Mouse (Mus musculus): ENCODE measurements around the gene Gm867.

Gm867 gene

DNA sequence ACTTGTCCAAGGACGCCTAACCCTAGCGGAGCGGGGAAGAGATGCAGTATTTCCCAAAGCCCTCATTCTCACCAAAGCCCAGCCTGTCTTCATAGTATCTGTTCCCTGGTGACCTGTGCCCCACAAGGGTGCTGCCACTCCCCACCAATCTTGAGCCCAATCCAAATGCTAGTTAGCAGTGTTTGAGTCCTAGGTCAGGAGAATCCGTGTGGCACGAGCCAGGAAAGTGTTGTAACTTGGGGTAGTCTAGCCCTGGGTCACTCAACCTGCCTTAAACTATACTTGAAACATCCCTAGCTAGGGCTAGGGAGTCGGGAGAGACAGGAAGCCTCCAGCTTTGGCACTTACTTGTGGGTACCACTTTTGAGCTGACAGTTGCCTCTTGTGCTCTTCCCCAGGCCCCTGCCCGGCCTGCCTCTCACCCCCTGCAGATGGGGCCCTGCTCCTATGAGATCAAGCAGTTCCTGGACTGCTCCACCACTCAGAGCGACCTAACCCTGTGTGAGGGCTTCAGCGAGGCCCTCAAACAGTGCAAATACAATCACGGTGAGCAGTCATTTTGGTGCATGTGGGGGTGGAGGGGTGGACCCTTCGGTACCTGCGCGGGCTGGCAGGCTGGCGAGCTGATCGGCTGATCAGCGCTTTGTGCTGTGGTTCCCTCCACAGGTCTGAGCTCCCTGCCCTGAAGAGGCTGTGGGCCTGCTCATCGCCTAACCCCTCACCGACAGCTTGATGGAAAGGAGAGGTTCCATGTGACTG is 3.4 kb downstream of the Gm867 start:
- DNase-seq (ENCODE audit: low spot score in 2 of 2): no peak

DNA sequence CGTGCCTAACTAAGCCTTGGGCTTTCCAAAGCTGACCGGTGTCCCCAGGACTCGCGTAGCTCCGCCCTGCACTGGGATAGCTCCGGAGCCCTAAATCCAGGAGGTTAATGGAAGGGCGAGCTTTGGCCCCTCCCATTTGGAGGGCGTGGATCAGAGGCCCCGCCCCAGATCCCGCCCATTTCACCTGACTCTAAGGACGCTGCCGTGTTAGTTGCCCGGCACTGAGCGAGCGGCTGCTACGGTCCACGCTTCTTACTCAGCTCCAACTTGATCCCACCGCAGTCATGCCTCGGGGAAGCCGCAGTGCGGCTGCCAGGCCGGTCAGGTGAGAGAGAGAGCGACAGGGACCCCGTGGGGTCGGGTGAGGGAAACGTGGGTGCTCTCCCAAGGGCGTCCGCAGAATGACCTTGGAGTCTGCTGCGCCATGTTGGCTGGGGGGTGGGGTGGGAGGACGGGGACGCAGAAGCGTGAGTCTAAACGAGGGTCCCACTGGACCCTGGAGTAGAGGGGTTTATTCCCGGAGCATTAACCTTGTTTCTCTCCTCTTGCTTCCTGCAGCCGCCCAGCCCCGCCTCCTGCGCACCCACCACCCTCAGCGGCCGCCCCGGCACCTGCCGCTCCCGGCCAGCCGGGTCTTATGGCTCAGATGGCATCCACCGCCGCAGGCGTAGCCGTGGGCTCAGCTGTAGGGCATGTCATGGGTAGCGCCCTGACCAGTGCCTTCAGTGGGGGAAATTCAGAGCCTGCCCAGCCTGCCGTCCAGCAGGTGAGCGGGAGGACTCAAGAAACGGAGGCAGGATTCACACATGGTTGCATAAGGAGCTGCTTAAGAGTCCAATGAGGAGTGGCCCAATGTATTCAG is 4.6 kb downstream of the Gm867 start, which contains the start of gene Mmp11:
Gene Mmp11 (minus strand): TSS at position 817 of the 862 bp plus-strand sequence.
- peak in 1 of 2 experiments; percentile 62 for DNase-seq (ENCODE audit: low spot score in 2 of 2)

- DNase-seq (ENCODE audit: low spot score in 2 of 2): no peak
Observed at GRCm38 (mm10) chr10:75934991-75935390, 5.5 kb downstream of the Gm867 start.

- DNase-seq (ENCODE audit: low spot score in 2 of 2): no peak
Observed at GRCm38 (mm10) chr10:75932891-75933290, 7.6 kb downstream of the Gm867 start, which contains the start of gene Chchd10. Gene Chchd10, plus strand, starts transcription at chr10:75933130.

GRCm38 (mm10) chr10:75932081-75932678 is 8.3 kb downstream of the Gm867 start:
- DNase-seq (ENCODE audit: low spot score in 2 of 2): no peak

- DNase-seq (ENCODE audit: low spot score in 2 of 2): no peak
Observed at GRCm38 (mm10) chr10:75931311-75931710, 9.2 kb downstream of the Gm867 start.

DNA sequence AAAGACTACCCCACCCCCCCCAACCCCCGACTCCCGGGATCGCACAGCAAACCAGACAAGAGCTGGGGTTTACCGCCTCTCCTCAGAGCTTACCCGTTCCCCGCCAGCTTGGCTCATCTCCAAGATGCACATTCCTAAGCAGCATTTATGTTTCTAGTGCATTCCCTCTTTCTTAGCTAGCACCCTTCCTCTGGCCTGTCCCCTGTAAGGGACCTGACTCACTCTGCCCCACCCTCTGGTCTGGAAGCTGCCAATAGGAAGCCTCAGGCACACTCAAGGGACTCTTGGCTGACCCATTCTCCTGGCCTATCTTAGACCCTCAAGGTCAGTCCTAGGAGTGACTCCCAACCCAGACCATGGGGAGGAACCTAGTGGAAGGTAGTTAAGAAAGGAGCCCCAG is 10.2 kb downstream of the Gm867 start:
- DNase-seq (ENCODE audit: low spot score in 2 of 2): no peak

DNA sequence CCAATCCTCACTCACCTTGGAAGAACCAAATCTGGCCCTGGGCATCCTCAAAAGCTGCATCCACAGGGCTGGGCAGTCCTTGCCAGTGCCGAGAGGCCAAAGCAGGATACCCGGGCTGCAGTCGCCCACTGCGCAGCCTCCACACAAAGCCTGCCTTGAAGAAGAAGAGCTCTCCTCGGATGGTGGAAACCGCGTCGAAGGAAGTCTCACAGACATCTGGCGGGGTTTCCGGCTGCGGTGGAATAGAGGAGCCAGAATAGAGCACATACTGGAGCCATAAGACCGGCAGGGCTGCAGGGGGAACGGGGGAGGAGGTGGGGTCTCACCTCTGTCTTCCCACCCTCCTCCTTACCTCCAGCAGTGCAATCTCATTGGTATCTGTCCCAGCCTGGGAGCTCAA is 14.1 kb downstream of the Gm867 start:
- DNase-seq (ENCODE audit: low spot score in 2 of 2): no peak

DNA sequence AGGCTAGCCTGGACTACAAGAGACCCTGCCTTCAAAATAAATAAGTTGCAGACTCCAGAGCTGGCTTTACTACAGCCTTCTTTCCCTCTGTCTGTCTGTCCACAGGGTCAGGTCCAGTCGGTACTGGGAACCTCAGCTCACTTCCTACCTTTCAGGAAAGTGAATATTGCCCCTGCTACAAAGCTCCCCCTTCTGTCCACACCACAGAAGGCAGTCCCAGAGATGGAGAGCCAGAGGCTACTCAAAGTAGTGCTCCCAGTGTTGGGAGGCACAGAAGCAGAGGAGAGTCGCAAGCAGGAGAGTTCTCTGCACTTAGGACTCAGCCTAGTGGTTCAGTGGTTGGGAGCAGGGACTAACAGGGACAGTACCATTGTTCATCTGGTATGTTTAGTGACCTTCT is 16.1 kb downstream of the Gm867 start:
- no peak for DNase-seq (ENCODE audit: low spot score in 2 of 2)

DNA sequence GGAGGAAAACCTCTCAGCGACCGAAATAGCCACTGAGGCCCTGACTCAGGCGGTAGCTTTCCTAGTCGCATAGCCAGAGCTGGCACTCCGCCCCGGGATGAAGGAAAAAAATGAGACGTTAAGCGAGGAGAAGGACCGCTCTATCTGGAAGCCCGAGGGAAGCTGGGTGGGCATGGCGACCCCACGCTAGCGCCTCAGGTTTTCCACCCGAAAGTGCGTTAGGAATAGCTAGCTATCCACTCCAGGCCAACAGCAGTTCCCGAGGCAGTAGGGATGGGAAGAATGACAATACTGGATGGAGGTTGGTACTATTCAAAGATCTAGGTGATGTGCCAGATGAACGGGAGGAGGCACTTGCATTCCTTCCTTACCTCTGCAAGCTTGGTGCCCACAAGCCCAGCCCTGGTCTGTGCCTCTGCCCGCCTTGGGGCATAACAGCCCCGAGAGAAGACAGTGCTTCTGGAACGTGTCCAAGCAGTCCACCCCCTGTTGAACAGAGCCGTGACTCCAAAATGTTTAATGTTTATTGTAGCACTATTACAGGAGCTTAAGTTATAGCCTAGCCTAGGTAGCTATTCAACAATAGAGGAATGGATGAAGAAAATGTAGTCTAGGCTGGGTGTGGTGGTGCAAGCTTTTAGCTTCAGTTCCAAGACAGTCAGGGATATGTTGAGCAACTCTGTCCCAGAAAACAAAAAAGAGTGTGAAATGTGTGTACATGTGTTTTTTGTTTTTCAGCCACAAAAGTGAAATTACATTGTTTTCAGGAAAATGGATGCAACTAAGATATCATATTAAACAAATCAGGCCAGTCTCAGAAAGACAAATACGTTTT is 18.5 kb downstream of the Gm867 start:
- peak in 1 of 2 experiments; percentile 29 for DNase-seq (ENCODE audit: low spot score in 2 of 2)

DNA sequence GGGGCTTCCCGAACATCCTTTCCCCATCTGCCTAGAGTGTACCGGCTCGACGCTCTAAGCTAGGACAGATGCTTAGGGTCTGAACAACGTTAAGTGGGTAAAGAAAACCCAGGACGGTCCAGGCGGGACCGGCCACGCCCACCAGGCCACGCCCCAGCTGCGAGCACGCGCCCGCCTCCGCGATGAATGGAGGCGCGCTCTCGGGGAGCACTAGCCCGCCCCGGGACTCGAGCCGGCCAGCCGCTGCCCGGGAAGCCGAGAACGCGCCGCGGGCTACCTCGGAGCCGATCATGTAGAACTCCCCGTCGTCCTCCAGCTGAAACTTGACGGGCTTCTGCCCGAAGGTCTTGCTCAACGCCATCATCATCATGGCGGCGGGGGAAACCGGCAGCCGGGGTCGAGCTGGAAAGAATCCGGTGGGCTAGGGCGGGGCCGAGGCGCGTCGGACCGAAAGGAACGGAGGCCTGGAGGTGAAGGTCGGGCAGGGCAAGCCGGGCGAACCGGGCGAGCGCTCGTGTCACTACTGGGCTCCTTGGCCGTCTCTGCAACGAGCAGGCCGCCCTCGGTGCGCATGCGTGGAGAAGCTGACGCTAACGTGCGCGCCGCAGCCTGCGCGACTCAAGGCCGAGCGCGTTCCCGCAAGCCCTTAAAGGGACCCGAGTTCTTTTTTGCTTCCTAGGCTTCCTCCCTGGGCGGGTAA is 19.3 kb downstream of the Gm867 start, which contains the start of gene Smarcb1:
Gene Smarcb1 (minus strand): TSS at position 592 of the 700 bp plus-strand sequence.
- peak; percentile 90 to 94 for DNase-seq (ENCODE audit: low spot score in 2 of 2)

DNA sequence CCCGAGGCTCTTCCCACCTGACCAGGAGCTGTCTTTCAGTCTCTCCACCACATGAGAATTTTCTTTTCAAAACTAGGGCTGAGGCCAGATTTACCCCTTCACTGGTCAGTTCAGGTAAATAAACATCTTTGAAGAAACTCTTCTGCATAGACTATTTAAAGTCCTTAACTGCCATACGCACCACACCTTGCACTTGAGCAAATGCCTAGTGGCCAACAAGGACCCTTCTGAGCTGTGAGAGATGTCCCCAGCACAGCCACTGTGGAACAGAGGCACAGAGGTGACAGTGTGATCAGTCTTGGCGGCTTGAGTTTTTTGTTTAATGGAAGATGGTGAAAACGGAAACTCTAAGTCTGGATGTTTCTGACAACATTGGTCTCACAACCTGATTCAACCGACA is 21.4 kb downstream of the Gm867 start:
- DNase-seq (ENCODE audit: low spot score in 2 of 2): no peak

DNA sequence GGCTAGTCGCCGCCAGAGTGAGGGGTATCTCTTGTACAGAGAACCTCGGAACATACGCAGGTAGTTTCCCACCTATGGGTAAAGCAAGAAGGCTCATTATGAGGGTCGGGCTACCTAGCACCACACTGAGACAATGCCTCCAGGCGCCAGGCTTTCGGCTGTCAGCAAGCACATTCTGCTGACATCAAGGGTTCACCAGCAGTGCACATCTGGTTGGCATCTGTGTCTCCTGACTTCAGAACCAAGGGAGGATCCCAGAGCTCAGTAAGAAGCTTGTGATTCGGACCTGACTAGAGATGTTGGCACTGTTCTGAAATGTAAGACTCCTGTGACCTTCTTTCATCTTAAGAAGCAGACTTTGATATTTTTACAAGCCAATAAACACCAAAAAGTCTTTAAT is 23.6 kb downstream of the Gm867 start:
- DNase-seq (ENCODE audit: low spot score in 2 of 2): no peak

DNA sequence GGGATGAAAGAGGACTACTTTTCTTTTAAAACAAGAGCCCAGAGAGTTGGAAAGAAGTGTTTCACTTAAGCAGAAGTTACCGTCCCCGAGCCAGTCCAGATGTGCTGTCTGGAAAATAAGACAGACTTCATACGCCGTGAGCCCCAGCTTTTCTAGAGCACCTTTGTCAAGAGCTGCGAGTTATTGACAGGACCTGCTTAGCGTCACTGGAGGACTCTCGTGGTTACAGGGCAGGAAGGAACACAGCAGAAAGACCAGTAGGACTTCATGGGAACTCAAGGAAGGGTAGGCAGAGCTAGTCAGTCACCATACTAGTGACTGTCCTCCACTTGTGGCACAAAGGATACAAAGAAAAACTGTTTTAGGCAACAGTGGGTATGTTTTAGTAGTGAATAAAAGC is 24.9 kb downstream of the Gm867 start:
- no peak for DNase-seq (ENCODE audit: low spot score in 2 of 2)

DNA sequence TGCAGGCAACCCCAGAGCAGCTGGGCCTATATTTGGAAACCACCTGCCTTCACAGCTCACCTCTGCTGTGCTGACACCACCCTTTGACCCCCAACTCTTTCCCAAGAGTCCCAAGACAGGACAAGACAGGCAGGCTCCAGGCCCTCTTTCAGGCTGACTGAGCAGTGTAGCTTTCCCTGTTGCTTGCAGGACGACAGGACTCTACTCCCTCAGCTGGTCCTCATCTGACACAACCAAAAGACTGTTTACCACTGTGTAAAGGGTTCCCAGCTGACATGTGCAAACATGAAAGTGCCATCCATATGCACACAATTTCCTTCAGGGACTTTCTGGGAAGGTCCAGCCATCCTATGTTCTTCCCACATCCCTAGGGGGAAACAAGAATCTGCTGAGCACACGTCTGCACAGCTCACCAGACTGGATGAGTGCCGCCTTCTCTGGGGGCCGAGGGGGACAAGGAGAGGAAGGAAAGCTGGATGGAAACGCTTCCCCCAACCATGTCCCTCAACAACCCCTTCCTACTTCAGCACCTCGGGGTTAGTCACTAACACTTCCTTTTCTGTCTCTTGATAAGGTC is 27.4 kb downstream of the Gm867 start:
- DNase-seq (ENCODE audit: low spot score in 2 of 2): no peak

- no peak for DNase-seq (ENCODE audit: low spot score in 2 of 2)
Observed at GRCm38 (mm10) chr10:75910698-75911097, 29.8 kb downstream of the Gm867 start.

DNA sequence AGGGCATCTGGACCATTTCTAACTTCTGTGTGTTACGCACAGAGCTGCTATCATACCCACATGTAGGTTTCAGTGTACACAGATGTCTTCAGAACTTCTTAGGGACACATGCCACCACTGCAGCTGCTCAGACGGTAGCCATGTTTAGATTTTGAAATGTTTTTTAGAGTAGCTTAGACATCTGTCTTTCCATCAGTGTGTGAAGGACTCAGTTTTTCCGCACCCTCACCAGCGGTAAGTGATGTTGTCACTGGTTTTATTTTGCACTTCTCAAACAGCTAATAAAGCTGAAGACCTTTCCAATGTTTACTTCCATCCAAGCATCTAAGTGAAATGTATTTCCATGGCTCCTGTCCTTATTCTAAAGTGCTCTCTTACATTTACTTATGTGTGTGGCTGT is 33.6 kb downstream of the Gm867 start:
- no peak for DNase-seq (ENCODE audit: low spot score in 2 of 2)

DNA sequence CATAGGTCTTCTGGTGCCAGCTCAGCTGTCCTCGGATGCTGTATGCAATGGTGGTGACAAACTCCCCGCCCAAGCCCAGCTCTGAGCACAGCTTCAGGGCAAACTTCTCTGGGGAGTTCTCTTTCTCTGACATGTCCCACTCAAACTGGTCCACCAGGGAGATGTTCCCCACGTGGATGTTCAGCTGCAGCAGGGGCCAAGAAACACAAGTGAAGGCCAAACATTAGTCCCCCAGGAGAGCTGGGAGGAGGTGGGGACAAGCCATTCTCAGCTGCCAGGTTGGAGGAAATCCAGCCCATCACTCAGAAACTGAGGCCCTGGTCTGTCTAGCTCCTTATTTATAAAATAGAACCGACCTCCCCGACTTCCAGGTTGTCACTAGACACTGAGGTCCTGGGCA is 36.1 kb downstream of the Gm867 start:
- DNase-seq (ENCODE audit: low spot score in 2 of 2): no peak

DNA sequence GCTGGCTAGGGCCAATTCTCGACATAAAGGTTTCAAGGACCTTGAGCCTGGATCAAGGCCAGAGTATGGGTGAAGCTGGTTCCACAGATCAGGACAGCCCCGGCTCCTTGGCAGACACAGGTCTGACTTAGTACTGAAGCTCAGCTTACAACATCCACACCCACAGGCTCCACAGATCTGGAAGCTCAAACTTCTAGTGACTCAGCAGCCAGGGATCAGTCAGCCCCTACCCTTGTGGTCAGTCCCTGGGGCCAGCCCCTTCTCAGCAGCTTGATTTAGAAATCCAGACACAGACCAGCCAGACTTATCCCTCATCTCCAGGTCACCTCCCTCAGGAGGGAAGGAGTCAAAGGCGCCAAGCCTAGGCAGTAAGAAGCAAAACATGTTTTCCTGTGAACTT is 41.6 kb downstream of the Gm867 start:
- no peak for DNase-seq (ENCODE audit: low spot score in 2 of 2)

DNA sequence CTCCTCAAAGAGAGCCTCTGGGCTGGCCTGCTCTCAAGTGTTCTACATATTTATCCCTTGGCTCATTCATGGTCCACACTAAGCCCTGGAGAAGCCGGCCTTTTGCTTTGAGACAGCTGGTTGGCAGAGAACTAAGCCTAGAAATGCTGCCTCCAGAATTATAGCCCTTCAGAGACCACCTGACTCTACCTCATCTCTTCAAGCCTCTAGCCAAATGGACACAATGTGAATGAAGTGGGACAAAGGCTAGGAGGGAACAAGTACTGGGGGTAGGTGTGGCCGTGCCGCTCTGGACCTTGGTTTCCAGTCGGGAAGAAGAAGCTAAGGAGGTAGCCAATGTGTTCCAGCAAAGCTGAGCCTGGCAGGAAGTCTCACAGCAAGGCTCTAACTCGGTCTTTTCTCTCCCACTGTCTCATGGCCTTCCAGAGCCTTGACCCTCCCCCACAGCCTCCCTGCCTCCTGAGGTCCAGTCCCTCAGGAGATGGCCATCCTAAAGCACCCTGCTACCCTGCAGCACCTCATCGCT is 42.4 kb downstream of the Gm867 start:
- DNase-seq (ENCODE audit: low spot score in 2 of 2): no peak
